Mouse (Mus musculus) regulatory T cell (primary cell): ENCODE measurements around the gene Cldnd2.

Experiments
- in situ Hi-C: fragments of 300-600 bp; cut with MboI, MseI; formaldehyde crosslinking; loops from one replicate; pipeline ENCODE4 v1.15.1; 2025; ENCODE audit warnings: high pct_unique_total_duplicates

Gene Cldnd2

GRCm38 (mm10) chr7:43447801-43448200 is 7.2 kb downstream of the Cldnd2 start:
- in situ Hi-C loops, result no loop called here

DNA sequence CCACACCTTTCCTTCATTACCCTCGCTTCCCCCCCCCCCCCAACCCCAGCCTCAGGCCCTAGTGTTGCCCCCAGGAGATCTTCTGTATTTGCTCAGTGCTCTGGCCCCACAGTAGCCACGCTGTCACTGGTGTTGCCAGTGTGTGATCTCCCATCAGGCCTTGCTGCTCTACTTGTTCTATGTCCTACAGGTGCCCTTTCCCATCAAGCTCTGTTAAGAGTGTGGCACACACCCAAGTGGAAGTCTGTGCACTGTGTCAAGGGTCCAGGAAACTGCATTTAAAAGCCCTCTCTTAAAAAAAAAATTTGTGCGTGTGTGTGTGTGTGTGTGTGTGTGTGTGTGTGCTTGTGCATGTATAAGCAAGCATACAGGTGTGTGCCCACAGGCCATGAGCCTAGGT is 7.7 kb downstream of the Cldnd2 start:
- in situ Hi-C loops, result no loop called here

- in situ Hi-C loops, result no loop called here
Measured at GRCm38 (mm10) chr7:43449811-43450210, 9.2 kb downstream of the Cldnd2 start.

- in situ Hi-C loops, result no loop called here
Measured at GRCm38 (mm10) chr7:43451726-43452125, 11.1 kb downstream of the Cldnd2 start.

GRCm38 (mm10) chr7:43452609-43453008 is 12.0 kb downstream of the Cldnd2 start:
- in situ Hi-C loops, result no loop called here

GRCm38 (mm10) chr7:43453599-43454355 is 13.2 kb downstream of the Cldnd2 start:
- in situ Hi-C loops, result no loop called here

DNA sequence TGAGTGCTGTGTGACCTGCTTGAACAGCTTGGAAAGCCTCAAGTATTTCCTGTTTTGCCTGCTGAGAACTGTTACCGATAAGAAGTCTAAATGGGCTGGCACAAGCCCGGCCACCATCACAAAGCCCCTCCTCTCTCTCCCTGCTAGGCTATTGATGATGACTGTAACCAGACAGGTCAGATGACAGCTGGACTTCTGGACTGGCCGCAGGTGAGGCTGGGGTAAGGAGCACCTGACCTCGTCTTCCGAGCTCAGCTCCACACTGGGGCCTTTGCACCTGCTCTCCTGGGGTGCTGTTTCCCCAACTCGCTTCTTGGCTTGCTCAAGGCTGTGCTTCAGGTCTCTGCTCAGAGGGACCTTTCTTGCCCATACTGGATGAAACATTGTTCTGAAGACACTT is 13.8 kb downstream of the Cldnd2 start:
- in situ Hi-C loops, result no loop called here

DNA sequence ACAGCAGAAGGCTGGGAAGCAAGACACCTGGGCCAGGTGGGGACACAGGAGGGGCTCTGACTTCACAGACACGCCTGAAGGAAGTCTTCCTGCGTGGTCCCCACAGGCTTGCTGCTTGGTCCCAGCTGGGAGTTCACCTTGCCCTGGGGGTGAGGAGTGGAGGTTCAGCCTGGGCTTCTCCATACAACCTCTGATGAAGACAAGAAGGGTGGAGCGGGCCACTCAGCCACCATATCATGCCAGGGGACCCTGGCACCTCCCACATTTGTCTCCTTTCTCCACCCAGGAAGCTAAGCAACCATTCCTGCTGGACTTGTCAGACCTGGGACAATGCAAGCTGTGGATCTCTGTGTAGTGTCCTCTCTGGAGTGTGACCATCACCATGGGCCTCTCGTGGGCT is 22.3 kb downstream of the Cldnd2 start, which contains the start of gene Vsig10l:
Gene Vsig10l, plus strand, starts transcription at position 301 of the 400 bp plus-strand sequence.
- in situ Hi-C loops, result loop anchor here (10.0 kb wide), 1 partner anchor 148 kb away; the partner anchor contains the start of gene Zfp715

- in situ Hi-C loops, result loop anchor here (10.0 kb wide), 1 partner anchor 149 kb away; the partner anchor contains the start of gene Zfp715
Measured at GRCm38 (mm10) chr7:43463976-43464375, 23.4 kb downstream of the Cldnd2 start.

GRCm38 (mm10) chr7:43464864-43465343 is 24.3 kb downstream of the Cldnd2 start:
- in situ Hi-C loops, result loop anchor here (10.0 kb wide), 1 partner anchor 150 kb away; the partner anchor contains the start of gene Zfp715

DNA sequence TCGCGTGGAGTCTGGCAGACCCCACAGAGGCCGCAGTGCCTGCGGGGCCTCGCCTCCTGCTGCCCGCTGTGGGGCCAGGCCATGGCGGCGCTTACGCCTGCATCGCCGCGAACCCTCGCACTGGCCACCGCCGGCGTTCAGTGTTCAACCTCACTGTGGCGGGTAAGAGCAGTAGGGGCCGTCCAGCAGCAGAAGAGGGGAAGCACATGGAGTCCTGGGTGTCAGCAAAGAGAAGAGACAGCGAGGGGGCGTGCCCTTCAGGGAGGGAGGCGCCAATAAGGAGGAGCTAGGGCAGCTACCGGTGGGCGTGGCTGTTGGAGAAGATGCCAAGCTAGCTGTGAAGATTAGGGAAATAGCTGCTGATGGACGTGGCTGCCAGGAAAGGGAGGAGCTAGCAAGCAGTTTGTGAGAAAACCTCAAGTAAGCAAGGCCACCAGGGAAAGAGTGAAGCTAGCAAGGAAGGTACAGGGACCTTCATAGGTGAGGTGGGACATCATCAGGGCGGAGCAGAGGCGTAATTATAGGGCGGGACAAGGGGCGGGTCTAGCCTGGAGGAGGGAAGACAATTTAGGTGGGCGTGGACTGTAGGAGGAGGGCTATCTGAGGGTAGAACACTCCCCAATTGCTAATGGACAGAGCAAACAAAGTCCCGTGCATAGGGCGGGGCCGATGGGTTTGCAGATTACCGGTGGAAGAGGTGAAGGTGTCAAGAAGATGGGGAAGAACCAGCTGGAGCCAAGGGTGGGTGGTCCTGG is 24.9 kb downstream of the Cldnd2 start:
- in situ Hi-C loops, result loop anchor here (10.0 kb wide), 1 partner anchor 151 kb away; the partner anchor contains the start of gene Zfp715

DNA sequence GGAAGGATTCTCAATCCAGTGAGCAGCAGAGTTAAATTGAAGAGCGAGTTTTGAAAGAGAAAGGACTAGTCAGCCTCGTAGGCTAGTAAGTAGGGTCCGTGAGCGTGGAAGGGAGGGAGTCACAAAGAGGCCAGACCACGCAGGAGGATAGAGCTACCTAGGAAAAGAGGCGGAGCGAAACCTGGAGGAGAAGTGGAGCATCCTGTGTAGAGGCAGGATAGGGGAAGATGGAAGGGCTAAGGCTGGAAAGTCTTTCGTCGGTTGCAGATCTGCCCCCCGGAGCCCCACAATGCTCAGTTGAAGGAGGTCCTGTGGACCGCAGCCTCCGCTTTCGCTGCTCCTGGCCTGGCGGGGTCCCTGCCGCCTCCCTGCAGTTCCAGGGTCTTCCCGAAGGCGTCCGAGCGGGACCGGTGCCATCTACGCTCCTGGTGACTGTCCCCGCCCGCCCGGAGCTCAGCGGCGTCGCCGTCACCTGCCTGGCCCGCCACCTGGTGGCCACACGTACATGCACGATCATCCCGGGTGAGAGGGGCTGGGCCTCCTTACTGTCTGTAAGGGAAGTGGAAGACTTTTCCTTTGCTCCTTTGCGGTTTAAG is 25.6 kb downstream of the Cldnd2 start:
- in situ Hi-C loops, result loop anchor here (10.0 kb wide), 1 partner anchor 151 kb away; the partner anchor contains the start of gene Zfp715

- in situ Hi-C loops, result loop anchor here (5.0 kb wide), 1 partner anchor 183 kb away; no protein-coding TSS in a partner anchor
Measured at GRCm38 (mm10) chr7:43470373-43470772, 29.8 kb downstream of the Cldnd2 start.

GRCm38 (mm10) chr7:43475706-43476105 is 35.1 kb downstream of the Cldnd2 start:
- in situ Hi-C loops, result loop anchor here (5.0 kb wide), 1 partner anchor 77 kb away; no protein-coding TSS in a partner anchor

- in situ Hi-C loops, result loop anchor here (5.0 kb wide), 1 partner anchor 76 kb away; no protein-coding TSS in a partner anchor
Measured at GRCm38 (mm10) chr7:43476376-43476775, 35.8 kb downstream of the Cldnd2 start.

GRCm38 (mm10) chr7:43481191-43481590 is 40.6 kb downstream of the Cldnd2 start:
- in situ Hi-C loops, result no loop called here

GRCm38 (mm10) chr7:43482090-43482716 is 41.6 kb downstream of the Cldnd2 start:
- in situ Hi-C loops, result no loop called here

DNA sequence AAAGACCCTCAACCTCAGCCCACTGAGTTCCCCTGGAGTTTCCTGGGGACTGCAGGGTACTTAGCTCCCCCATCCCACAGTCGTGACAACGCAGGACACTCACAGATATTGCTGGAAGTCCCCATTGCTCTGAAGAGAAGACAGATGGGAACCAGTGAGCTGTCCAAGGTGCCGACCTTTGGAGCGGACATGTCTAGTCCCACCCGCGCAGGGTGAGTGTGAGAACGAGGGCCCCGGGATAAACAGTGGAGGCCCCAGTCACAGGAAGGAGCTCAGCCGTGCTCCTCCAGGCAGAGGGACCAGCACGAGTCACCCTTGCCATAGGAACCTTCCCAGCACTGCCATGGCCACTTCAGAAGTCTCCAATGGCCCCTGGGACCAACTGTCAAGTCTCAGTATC is 42.7 kb downstream of the Cldnd2 start:
- in situ Hi-C loops, result no loop called here

- in situ Hi-C loops, result no loop called here
Measured at GRCm38 (mm10) chr7:43488646-43489045, 48.1 kb downstream of the Cldnd2 start.

DNA sequence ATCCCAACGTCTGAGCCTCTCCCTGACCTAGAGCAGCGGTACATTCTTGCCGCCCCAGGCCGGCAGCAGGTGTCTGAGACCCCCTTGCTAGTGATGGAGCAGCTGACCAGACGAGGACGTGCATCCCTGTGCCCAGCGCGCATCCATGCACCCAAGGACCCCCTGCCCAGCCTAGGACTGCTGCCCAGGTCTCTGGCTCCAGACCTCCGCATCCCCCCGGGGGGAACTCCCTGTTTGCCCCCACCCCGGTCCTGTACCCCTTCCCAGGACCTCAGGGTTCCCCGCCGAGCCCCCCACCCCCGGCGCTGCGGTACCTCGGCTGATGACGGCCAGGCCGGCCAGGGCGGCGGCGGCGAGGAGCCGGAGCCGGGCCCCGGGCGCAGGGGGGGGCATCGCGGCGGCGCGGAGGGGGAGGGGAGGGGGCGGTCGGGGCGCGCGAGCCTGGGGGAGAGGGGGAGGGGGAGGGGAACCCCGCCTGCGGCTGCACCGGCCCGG is 49.1 kb downstream of the Cldnd2 start, which contains the start of gene Iglon5:
Gene Iglon5, minus strand, starts transcription at position 445 of the 495 bp plus-strand sequence.
- in situ Hi-C loops, result no loop called here

GRCm38 (mm10) chr7:43490182-43490584 is 49.6 kb downstream of the Cldnd2 start:
- in situ Hi-C loops, result no loop called here
